Mouse (Mus musculus) forebrain, embryonic 12.5 days (tissue): ENCODE results near the gene B3galnt2. TPM values are rescaled to one million over a fixed set of nuclear protein-coding genes. Genes with fewer than 3 reads are reported as not detected.
"Not testable (repeated sequence)": the region's sequence is repeated elsewhere in the genome, so short reads cannot be mapped to it uniquely, and the experiment has no call there.

Experiments used
- ATAC-seq: fragments of 200-750 bp; cut with Nextera tagmentation; 2 replicates; pipeline ENCODE4 v1.8.0; 2017; ENCODE audit warnings: moderate TSS enrichment; ENCODE audit not compliant: low FRiP score
- H3K27ac ChIP-seq: fragments of 300-500 bp; sonication (generic); 2 replicates; pipeline ENCODE4 v1.5.1; 2016; ENCODE audit warnings: mild to moderate bottlenecking
- H3K27me3 ChIP-seq: fragments of 300-500 bp; sonication (generic); 2 replicates; pipeline ENCODE4 v1.6.1; 2016; ENCODE audit warnings: mild to moderate bottlenecking
- H3K36me3 ChIP-seq: fragments of 300-500 bp; sonication (generic); replicated peaks from 2 replicates; pipeline ENCODE4 v1.6.1; 2016; ENCODE audit warnings: mild to moderate bottlenecking
- H3K4me1 ChIP-seq: fragments of 300-500 bp; sonication (generic); 2 replicates; pipeline ENCODE4 v1.6.1; 2016
- H3K4me2 ChIP-seq: fragments of 300-500 bp; sonication (generic); 2 replicates; pipeline ENCODE4 v1.6.1; 2016; ENCODE audit warnings: mild to moderate bottlenecking, moderate library complexity
- H3K4me3 ChIP-seq: fragments of 300-500 bp; sonication (generic); replicated peaks from 2 replicates; pipeline ENCODE4 v1.5.1; 2016; ENCODE audit warnings: mild to moderate bottlenecking
- H3K9ac ChIP-seq: fragments of 300-500 bp; sonication (generic); 2 replicates; pipeline ENCODE4 v1.6.1; 2016; ENCODE audit warnings: mild to moderate bottlenecking
- H3K9me3 ChIP-seq: fragments of 300-500 bp; sonication (generic); 2 replicates; pipeline ENCODE4 v1.6.1; 2016
- WGBS: fragments of 180-500 bp; shearing (Covaris S2); methylation state at CpG from one replicate; pipeline ENCODE4 v1.1.7; 2016; 5-methylcytosine and 5-hydroxymethylcytosine counted together
- polyA plus RNA-seq: library from polyadenylated mRNA; unstranded; fragments of >200 nt; fragmentation: Nextera tagmentation; extraction: Ambion mirVana; gene quantifications from 2 replicates; pipeline ENCODE4 v1.2.1, GENCODE M21; 2016

The B3galnt2 gene
- polyA plus RNA-seq, 1 experiment from 2014 or later: 40.2 TPM

DNA sequence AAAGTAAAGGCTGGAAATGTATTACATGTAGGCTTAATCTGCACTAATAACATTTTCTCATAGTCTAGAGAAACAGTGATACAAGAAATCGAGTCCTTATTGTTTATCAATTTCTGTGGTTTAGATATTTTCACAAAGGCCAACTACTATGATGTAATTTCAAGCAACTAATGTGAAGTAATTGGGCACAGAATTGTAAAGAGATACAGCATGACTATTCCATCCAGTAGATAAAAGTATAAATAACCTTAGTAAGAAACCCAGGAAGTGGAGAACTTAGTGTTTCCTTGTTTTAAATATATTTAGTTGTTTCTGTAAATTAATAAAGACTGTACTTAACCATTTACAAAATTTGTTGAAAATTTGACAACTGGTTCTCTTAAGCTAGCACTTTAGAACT is 15.5 kb downstream of the B3galnt2 start:
- Histone ChIP-seq H3K9me3 (no peaks in the 10 kb centered on the region), H3K27ac (no peak overlapping the region), H3K4me1 (0 out of 2 replicates have a peak, but pooled peaks cover 3% of the 10 kb centered on the region), H3K27me3 (no peaks in the 10 kb centered on the region), H3K36me3 (peaks cover 5% of the 10 kb centered on the region; the same call in 1 of the 2 replicates), H3K4me2 (no peak overlapping the region), H3K9ac (no peak overlapping the region), H3K4me3 (no peak overlapping the region)
- 93% methylated on average over 1 of the region's 1 CpGs for WGBS
- ATAC-seq: no peak

DNA sequence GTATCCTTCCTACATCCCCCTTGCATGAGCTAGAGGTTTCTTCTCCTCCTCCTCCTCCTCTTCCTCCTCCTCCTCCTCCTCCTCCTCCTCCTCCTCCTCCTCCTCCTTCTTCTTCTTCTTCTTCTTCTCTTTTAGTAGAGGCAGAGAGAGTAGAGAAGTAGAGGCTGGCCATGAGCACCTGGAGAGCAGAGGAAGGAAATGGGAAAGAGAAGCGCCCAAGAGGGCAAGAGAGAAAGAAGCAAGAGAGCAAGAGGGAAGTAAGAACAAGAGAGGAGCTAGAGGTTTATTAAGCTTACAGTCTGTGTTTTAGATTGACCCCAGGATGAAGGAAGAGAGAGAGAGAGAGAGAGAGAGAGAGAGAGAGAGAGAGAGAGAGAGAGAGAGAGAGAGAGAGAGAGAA is 27.6 kb downstream of the B3galnt2 start:
- 70% methylated on average over 1 of the region's 1 CpGs for WGBS
- not testable (repeated sequence) for ATAC-seq, H3K4me1 ChIP-seq, H3K36me3 ChIP-seq, H3K27ac ChIP-seq, H3K9me3 ChIP-seq, H3K4me3 ChIP-seq, H3K4me2 ChIP-seq, H3K27me3 ChIP-seq, H3K9ac ChIP-seq

DNA sequence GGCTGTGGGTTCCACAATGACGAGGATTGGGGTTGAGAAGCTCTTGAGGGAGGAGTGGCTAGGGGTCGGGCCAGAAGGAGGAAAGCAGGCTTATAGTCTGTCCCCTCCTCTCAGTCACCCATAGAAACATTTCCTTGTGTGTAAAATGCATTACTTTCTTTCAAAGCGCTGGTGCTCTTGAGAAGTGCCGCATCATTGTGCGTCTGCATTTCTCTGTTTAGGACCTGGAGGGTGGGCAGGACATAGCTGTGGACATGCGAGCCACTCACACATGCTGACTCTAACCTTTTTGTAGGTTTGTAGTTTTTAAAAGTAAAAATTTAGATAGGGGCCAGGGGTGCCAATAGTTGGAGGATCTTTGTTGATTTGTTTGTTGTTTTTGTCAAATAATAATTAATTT is 29.3 kb downstream of the B3galnt2 start:
- H3K4me2 ChIP-seq: no peak overlapping the region
- no peaks in the 10 kb centered on the region for H3K27me3 ChIP-seq
- no peak overlapping the region for H3K9ac ChIP-seq
- H3K4me1 ChIP-seq: no peaks in the 10 kb centered on the region
- no peak overlapping the region for H3K27ac ChIP-seq
- no peaks in the 10 kb centered on the region for H3K9me3 ChIP-seq
- no peak for ATAC-seq
- no peak overlapping the region for H3K4me3 ChIP-seq
- H3K36me3 ChIP-seq: no peaks in the 10 kb centered on the region; the same call in 1 of the 2 replicates
- WGBS: 75% methylated on average over 6 of the region's 6 CpGs

DNA sequence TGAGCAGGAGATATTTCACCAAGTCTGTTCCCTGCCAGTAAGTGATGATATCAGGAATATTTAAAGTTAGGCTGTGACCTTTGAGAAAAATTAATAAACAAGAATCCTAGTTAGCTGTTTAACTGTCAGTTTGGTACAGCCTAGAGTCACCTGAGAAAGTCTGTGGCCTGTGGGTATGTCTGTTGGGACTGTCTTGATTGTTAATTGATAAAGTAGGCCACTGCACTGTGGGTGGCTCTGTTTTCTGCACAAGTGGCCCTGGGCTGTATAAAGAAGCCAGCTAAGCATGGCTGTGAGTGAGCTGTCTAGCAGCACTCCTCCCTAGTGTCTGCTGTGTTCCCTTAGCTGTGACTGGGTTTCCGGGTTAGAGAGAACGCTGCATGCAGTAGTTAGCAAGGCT is 34.9 kb downstream of the B3galnt2 start:
- Histone ChIP-seq H3K4me2 (no peak overlapping the region), H3K36me3 (peaks cover 25% of the 10 kb centered on the region), H3K9ac (no peak overlapping the region), H3K4me1 (no peaks in the 10 kb centered on the region), H3K27ac (no peak overlapping the region), H3K27me3 (no peaks in the 10 kb centered on the region), H3K9me3 (no peaks in the 10 kb centered on the region), H3K4me3 (no peak overlapping the region)
- ATAC-seq: no peak
- 93% methylated on average over 2 of the region's 2 CpGs for WGBS

DNA sequence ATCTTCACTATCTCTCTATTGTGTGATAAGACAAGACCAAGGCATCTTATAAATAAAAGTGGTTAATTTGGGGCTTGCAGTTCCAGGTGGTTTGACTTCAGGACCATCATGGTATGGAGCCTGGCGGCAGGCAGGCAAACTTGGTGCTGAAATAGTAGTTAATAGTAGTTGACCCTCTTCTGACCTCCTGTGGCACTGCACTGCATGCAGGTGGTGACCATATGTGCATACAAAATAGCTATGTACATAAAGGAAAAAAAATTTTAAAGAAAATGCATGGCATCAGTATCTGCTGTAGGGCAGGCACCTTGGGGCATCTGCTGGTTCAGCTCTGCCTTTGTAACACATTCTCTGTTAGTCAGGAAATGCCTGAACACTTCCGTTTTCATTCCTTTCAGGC is 36.1 kb downstream of the B3galnt2 start:
- H3K9ac ChIP-seq: no peak overlapping the region
- no peak overlapping the region for H3K27ac ChIP-seq
- no peaks in the 10 kb centered on the region for H3K4me1 ChIP-seq
- no peak overlapping the region for H3K4me2 ChIP-seq
- no peaks in the 10 kb centered on the region for H3K9me3 ChIP-seq
- H3K36me3 ChIP-seq: peaks cover 36% of the 10 kb centered on the region
- 76% methylated on average over 2 of the region's 2 CpGs for WGBS
- H3K4me3 ChIP-seq: no peak overlapping the region
- ATAC-seq: no peak
- no peaks in the 10 kb centered on the region for H3K27me3 ChIP-seq

DNA sequence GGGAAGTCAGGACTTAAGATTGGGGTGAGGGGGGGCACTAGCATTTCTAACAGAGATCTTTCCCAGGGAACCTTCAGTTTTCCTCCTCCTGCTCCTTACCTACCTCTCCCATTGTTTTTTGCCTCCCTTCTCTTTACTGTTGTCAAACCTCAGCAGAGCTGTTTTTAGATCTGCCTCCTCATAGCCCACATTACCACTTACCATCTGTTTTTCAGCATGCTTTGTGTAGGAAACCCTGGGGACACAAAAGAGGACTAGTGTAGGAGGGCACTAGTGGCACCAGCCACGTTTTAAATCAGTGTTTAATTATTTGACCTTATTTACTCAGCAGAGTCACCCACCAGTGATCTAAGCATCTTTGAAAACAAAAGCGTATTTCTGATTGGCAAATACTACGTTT is 38.8 kb downstream of the B3galnt2 start:
- WGBS: 75% methylated on average over 3 of the region's 3 CpGs
- Histone ChIP-seq H3K27me3 (no peaks in the 10 kb centered on the region), H3K4me3 (no peak overlapping the region), H3K4me1 (no peaks in the 10 kb centered on the region), H3K9me3 (no peaks in the 10 kb centered on the region), H3K9ac (no peak overlapping the region), H3K36me3 (peaks cover 59% of the 10 kb centered on the region), H3K4me2 (no peak overlapping the region), H3K27ac (no peak overlapping the region)
- no peak for ATAC-seq

DNA sequence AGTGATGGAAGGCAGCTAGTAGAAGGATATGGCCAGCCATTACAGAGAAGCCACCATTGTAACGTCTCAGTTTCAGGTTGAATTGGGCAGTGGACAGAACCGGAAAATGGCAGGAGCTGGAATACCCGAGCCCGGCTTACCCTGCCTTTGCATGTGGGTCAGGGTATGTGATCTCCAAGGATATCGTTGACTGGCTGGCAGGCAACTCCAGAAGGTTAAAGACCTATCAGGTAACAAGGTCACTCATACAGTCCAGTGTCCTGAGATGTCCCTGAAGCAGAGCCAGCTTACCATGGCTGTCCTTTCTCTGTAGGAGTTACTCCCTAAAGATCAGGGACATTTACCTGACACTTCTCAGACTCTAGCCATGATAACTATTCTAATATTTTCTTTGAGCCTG is 40.8 kb downstream of the B3galnt2 start:
- H3K4me3 ChIP-seq: no peak overlapping the region
- peaks cover 71% of the 10 kb centered on the region for H3K36me3 ChIP-seq
- no peaks in the 10 kb centered on the region for H3K9me3 ChIP-seq
- no peak overlapping the region for H3K9ac ChIP-seq
- no peak overlapping the region for H3K4me2 ChIP-seq
- no peak overlapping the region for H3K27ac ChIP-seq
- no peak for ATAC-seq
- no peaks in the 10 kb centered on the region for H3K4me1 ChIP-seq
- 88% methylated on average over 5 of the region's 5 CpGs for WGBS
- no peaks in the 10 kb centered on the region for H3K27me3 ChIP-seq

DNA sequence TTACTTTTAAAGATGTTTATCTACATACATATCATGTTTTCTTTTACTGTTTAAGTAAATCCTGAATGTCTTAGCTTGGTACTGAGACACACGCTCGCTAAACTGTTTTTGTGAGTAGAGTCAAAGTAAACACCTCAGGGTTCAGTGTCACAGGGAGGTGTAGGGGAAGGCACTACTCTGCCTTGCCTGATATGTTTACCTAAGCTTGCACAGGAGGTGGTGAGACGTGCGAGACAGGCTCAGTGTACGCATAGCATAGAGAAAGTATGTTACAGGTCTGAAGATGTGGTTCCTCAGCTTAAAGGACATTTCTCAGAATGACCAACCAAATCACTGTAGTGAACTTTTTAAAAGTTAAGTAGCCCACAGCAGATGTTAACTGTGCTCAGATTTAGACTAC is 43.2 kb downstream of the B3galnt2 start:
- no peaks in the 10 kb centered on the region for H3K27me3 ChIP-seq
- H3K4me2 ChIP-seq: no peak overlapping the region
- WGBS: 92% methylated on average over 5 of the region's 5 CpGs
- peaks cover 86% of the 10 kb centered on the region for H3K36me3 ChIP-seq
- H3K9me3 ChIP-seq: no peaks in the 10 kb centered on the region
- no peak overlapping the region for H3K27ac ChIP-seq
- no peak overlapping the region for H3K9ac ChIP-seq
- H3K4me3 ChIP-seq: no peak overlapping the region
- no peaks in the 10 kb centered on the region for H3K4me1 ChIP-seq
- no peak for ATAC-seq

DNA sequence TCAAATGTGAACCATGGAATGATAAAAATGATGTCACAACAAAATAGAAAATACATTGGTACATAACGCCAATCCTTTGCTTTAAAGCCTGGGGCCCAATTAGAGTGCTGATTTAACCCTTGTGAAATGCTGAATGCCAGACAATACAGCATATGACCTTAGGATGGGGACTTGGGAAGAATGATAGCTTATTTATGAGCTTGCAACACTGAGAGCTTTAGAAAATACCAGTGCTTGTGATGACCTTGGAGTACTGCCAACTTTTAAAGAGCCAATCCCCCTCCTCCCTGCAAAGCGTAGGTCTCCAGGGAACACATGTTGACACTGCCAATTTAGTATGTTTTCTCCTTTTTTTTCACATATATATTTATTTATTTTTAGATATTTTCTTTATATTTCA is 48.4 kb downstream of the B3galnt2 start:
- Histone ChIP-seq H3K4me3 (no peak overlapping the region), H3K4me1 (no peaks in the 10 kb centered on the region), H3K27me3 (no peaks in the 10 kb centered on the region), H3K36me3 (peaks cover 77% of the 10 kb centered on the region), H3K9ac (no peak overlapping the region), H3K27ac (no peak overlapping the region), H3K9me3 (no peaks in the 10 kb centered on the region), H3K4me2 (no peak overlapping the region)
- WGBS: 77% methylated on average over 2 of the region's 2 CpGs
- no peak for ATAC-seq

DNA sequence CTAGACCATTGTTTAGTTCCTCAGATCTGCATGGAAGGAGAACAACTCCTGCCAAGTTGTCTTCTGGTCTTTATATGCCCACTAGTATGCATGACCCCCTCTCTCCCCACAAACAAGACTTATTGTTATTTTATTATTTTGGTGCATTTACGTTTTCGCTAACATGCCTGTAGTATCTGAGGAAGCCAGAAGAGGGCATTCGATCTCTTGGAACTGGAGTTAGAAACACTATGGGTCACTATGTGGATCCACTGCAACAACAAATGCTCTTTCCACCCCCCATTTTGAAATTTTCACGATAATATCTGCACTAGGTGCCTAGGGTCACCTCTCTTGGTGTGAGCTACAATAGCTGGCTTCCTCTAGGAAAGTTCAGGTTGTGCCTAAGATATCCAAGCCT is 49.8 kb downstream of the B3galnt2 start:
- no peaks in the 10 kb centered on the region for H3K9me3 ChIP-seq

DNA sequence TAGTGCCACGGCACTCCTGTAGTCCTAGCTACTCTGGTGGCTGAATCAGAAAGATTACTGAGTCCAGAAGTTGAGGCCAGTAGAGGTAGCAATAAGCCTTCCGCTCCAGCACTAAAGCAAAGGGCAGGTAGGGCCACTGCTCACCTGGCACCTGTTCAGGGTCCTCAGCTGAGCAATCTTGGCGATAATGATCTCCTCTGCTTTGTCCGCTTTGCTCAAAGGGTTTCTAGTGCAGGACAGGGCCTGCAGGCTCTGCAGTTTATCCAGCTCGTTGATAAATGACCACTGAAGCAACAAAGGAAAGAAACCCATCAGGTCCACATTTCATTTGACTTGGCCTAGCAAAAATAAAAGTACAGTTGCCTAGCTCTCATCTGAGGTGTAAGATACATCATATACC is 50.7 kb downstream of the B3galnt2 start:
- Histone ChIP-seq H3K27me3 (no peaks in the 10 kb centered on the region), H3K27ac (no peak overlapping the region), H3K4me2 (no peak overlapping the region), H3K9ac (no peak overlapping the region), H3K9me3 (no peaks in the 10 kb centered on the region), H3K4me3 (no peak overlapping the region), H3K4me1 (no peaks in the 10 kb centered on the region), H3K36me3 (peaks cover 70% of the 10 kb centered on the region)
- no peak for ATAC-seq
- 96% methylated on average over 5 of the region's 5 CpGs for WGBS

More for the DNA sequence above, 49.8 kb downstream of the B3galnt2 start:
- no peak overlapping the region for H3K9ac ChIP-seq
- H3K4me2 ChIP-seq: no peak overlapping the region
- no peak overlapping the region for H3K4me3 ChIP-seq
- peaks cover 72% of the 10 kb centered on the region for H3K36me3 ChIP-seq
- H3K27ac ChIP-seq: no peak overlapping the region
- 83% methylated on average over 4 of the region's 4 CpGs for WGBS
- H3K27me3 ChIP-seq: no peaks in the 10 kb centered on the region
- ATAC-seq: no peak
- H3K4me1 ChIP-seq: no peaks in the 10 kb centered on the region

DNA sequence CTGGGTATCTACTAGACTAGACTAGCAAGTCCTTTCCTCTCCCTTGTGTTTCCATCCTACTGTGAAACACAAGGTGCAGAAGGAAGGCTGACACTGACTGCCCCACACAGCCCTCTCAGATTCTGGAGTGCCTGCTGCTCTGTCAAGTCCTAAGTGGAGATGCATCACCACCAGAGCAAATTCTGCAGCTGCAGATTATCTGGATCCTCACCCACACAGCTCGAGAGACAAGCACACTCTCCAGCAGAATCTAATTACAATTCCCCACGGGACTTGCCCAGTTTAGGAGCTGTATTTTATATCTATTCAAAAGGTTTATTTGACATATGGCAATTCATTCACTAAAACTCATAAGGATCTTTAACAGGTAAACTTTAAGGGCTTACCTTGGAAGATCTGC is 51.8 kb downstream of the B3galnt2 start:
- ATAC-seq: no peak
- 76% methylated on average over 2 of the region's 2 CpGs for WGBS

DNA sequence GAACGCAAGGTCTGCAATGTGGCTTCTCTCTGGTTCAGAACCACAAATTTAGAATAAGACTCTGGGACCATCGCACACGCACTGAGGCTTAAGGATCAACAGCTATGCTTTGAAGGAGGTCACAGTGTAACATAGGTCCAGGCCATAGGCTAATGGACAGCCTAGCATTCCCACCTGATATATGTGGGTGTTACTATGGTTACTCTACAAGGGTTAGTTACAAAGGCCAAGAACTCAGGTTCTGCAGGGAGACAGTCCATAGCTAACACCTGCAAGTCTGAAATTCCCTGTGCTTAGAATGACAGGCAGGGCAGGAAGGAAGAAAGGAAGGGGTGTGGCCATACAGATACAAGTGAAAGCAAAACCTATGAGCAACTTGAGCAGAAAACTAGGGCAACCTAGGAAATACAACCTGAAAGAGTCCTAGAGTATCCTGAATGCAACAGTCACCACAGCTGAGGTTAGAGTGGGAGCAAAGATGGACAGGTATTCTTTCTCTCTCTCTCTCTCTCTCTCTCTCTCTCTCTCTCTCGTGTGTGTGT is 57.3 kb downstream of the B3galnt2 start:
- Histone ChIP-seq H3K27ac (no peak overlapping the region), H3K4me1 (no peaks in the 10 kb centered on the region), H3K4me2 (no peak overlapping the region), H3K4me3 (no peak overlapping the region), H3K27me3 (no peaks in the 10 kb centered on the region), H3K36me3 (peaks cover 50% of the 10 kb centered on the region), H3K9me3 (no peaks in the 10 kb centered on the region), H3K9ac (no peak overlapping the region)
- WGBS: 94% methylated on average over 4 of the region's 4 CpGs
- no peak for ATAC-seq

More for the DNA sequence above, 51.8 kb downstream of the B3galnt2 start:
- H3K4me2 ChIP-seq: no peak overlapping the region
- no peaks in the 10 kb centered on the region for H3K4me1 ChIP-seq
- H3K4me3 ChIP-seq: no peak overlapping the region
- peaks cover 60% of the 10 kb centered on the region for H3K36me3 ChIP-seq
- no peak overlapping the region for H3K27ac ChIP-seq
- no peaks in the 10 kb centered on the region for H3K27me3 ChIP-seq
- H3K9ac ChIP-seq: no peak overlapping the region
- no peaks in the 10 kb centered on the region for H3K9me3 ChIP-seq
